Mouse (Mus musculus): ENCODE results near the gene Thada. TPM values are rescaled to one million over a fixed set of nuclear protein-coding genes. Genes with fewer than 3 reads are reported as not detected.

Thada gene
- polyA plus RNA-seq, 1 experiment from 2014 or later: 2.3 TPM

DNA sequence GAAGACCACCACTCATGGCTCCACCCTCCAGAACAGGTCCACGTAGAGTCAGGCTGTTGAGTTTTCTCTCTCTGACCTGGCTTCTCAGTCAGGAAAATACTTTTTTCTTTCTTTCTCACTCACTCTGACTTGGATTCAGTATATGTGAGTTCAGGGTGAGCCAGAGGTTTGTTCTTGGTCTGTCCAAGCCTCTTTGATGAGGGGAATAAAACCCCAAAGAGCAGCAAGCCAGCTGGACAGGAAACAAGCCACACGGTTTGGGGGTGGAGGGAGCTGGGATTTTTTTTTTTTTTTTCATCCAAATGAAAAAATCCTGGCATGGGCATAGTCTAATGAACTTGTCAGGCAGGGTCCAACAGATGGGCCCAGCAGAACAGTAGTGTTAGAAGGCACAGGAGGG is 210.2 kb downstream of the Thada start:
- Histone ChIP-seq H3K9ac (replicated peaks; ENCODE audit: low read depth) (no peak overlapping the region), H3K27me3 (replicated peaks; ENCODE audit: insufficient read depth, low read length) (no peaks in the 10 kb centered on the region), H3K9me3 (ENCODE audit: low read length) (no peaks in the 10 kb centered on the region), H3K4me1 (ENCODE audit: insufficient read depth, low read depth, low read length) (peaks cover 8% of the 10 kb centered on the region; the same call in 1 of the 2 replicates), H3K4me3 (ENCODE audit: low read depth, low read length) (no peak overlapping the region), H3K27ac (ENCODE audit: low read length) (no peak overlapping the region), H3K36me3 (ENCODE audit: insufficient read depth, low read length) (no peaks in the 10 kb centered on the region), H3K4me2 (replicated peaks; ENCODE audit: low read depth, low read length) (no peak overlapping the region)
- TF ChIP-seq CTCF (IDR thresholded peaks at IDR 0.05): no peak
- TF ChIP-seq EP300 (IDR thresholded peaks at IDR 0.05): no peak
- no peak for DNase-seq (ENCODE audit: low spot score)
- WGBS: 27% methylated on average over 2 of the region's 2 CpGs
- peak; percentile 25; the same call in 1 of the 2 replicates for ATAC-seq

DNA sequence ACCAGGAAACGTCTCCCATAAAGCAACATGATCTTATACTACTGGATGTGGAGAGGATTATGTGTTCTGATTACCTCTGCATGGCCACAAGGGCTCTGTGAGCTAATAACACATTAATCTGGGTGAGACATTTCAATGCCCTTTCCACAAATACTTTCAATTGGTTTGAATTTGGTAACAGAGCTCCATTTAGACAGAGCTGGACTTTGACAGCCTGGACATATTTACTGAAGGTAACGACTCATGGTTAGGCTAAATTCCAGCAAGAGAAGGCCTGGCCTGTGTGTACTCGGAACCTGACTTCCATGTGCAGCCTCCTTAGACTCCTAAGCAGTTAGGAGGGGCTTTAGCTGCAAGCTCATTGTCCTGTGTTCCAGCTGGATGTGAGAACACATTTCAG is 214.6 kb downstream of the Thada start:
- Histone ChIP-seq H3K9ac (replicated peaks; ENCODE audit: low read depth) (no peak overlapping the region), H3K36me3 (ENCODE audit: insufficient read depth, low read length) (no peaks in the 10 kb centered on the region; the same call in 1 of the 2 replicates), H3K27me3 (replicated peaks; ENCODE audit: insufficient read depth, low read length) (no peaks in the 10 kb centered on the region), H3K4me1 (ENCODE audit: insufficient read depth, low read depth, low read length) (peaks cover 8% of the 10 kb centered on the region; the same call in 1 of the 2 replicates), H3K4me3 (ENCODE audit: low read depth, low read length) (no peak overlapping the region), H3K27ac (ENCODE audit: low read length) (no peak overlapping the region), H3K9me3 (ENCODE audit: low read length) (no peaks in the 10 kb centered on the region), H3K4me2 (replicated peaks; ENCODE audit: low read depth, low read length) (no peak overlapping the region)
- WGBS: 70% methylated on average over 3 of the region's 3 CpGs
- no peak for ATAC-seq
- DNase-seq (ENCODE audit: low spot score): no peak
- no peak for TF ChIP-seq EP300 (IDR thresholded peaks at IDR 0.05)
- TF ChIP-seq CTCF (IDR thresholded peaks at IDR 0.05): no peak

DNA sequence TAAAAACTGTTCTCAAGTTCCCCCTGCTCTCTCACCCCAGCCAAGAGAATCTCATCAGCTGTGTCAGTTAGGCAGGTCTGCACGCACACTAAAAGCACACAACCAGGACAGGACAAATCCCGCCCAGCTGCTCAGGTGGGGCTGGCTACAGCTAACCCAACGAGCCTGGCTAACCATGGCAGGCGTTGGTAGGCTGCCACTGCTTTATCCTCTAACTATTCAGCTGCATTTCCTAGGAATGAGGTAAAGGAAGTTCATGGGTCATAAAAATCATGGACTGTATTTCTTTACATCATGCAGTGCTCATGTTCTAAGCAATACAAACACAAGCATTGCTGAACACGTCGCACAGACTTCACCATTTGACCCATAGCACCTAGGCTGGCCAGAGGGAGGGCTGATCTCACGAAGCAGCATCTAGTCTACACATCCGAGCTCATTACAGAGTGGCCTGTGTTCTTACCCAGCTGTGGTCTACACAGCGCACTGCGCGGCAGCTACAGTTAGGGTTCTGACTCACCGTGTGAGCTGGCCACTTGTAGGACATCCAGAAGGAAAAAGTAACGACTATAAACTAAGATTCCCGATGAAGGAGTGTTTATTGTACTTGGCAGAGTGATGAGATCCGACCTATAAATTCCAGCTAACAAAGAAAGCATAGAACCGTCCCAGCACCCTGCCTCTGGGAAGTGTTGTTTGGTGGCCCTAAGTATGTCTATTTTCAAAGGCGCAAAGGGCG is 221.7 kb downstream of the Thada start:
- no peaks in the 10 kb centered on the region for H3K4me1 ChIP-seq (ENCODE audit: insufficient read depth, low read depth, low read length)
- ATAC-seq: no peak
- H3K27me3 ChIP-seq (replicated peaks; ENCODE audit: insufficient read depth, low read length): no peaks in the 10 kb centered on the region
- no peak overlapping the region for H3K27ac ChIP-seq (ENCODE audit: low read length)
- H3K36me3 ChIP-seq (ENCODE audit: insufficient read depth, low read length): no peaks in the 10 kb centered on the region
- DNase-seq (ENCODE audit: low spot score): no peak
- no peak overlapping the region for H3K4me3 ChIP-seq (ENCODE audit: low read depth, low read length)
- no peaks in the 10 kb centered on the region for H3K9me3 ChIP-seq (ENCODE audit: low read length)
- 60% methylated on average over 18 of the region's 18 CpGs for WGBS
- H3K9ac ChIP-seq (replicated peaks; ENCODE audit: low read depth): no peak overlapping the region
- TF ChIP-seq EP300 (IDR thresholded peaks at IDR 0.05): no peak
- H3K4me2 ChIP-seq (replicated peaks; ENCODE audit: low read depth, low read length): no peak overlapping the region

DNA sequence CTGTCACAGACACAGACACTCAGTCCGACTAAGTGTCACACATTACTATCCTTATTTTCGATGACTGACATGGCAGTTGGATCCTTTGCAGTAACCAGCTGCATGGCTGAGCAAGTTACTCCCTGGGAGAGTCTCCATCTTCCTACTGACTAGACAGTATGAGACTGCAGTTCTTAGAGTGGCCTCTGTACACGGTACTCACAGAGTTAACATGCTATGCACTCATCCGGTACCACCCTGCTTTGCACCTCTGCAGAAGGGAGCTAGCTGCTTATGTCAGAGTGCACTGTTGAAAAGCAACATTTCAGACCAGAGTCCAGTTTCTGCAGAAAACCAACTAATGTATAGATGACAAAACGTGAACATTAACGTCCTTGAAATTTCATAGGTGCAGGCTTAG is 222.2 kb downstream of the Thada start:
- Histone ChIP-seq H3K27me3 (replicated peaks; ENCODE audit: insufficient read depth, low read length) (no peaks in the 10 kb centered on the region), H3K4me2 (replicated peaks; ENCODE audit: low read depth, low read length) (no peak overlapping the region), H3K9ac (replicated peaks; ENCODE audit: low read depth) (no peak overlapping the region), H3K36me3 (ENCODE audit: insufficient read depth, low read length) (no peaks in the 10 kb centered on the region), H3K4me3 (ENCODE audit: low read depth, low read length) (no peak overlapping the region), H3K4me1 (ENCODE audit: insufficient read depth, low read depth, low read length) (no peaks in the 10 kb centered on the region), H3K27ac (ENCODE audit: low read length) (no peak overlapping the region), H3K9me3 (ENCODE audit: low read length) (no peaks in the 10 kb centered on the region)
- DNase-seq (ENCODE audit: low spot score) (no peak), ATAC-seq (no peak)
- 51% methylated on average over 6 of the region's 6 CpGs for WGBS
- no peak for TF ChIP-seq CTCF (IDR thresholded peaks at IDR 0.05)
- no peak for TF ChIP-seq EP300 (IDR thresholded peaks at IDR 0.05)

DNA sequence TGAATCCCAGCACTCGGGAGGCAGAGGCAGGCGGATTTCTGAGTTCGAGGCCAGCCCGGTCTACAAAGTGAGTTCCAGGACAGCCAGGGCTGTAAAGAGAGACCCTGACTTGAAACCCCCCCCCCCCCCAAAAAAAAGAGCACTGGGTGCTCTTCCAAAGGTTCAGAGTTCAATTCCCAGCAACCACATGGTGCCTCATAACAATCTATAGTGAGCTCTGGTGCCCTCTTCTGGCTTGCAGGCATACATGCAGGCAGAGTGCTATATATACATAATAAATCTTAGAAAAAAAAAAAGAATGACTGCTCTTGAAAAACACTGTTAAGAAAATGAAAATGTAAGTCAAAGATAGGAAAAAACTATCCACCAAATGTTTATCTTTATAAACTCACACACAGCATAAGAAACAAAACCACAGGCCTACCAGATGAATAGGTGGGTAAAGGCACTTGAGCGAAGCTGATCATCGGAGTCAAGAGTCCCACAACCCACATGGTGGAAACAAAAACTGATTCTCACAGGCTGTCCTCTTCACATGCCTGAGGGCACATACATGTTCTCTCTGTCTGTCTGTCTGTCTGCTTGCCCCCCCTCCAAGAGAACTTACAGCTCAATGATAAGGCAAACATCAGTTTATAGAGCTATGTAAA is 224.6 kb downstream of the Thada start:
- H3K36me3 ChIP-seq (ENCODE audit: insufficient read depth, low read length): no peaks in the 10 kb centered on the region
- no peak overlapping the region for H3K4me2 ChIP-seq (replicated peaks; ENCODE audit: low read depth, low read length)
- no peak overlapping the region for H3K27ac ChIP-seq (ENCODE audit: low read length)
- no peak for ATAC-seq
- no peak for DNase-seq (ENCODE audit: low spot score)
- peaks cover 2% of the 10 kb centered on the region; the same call in 1 of the 2 replicates for H3K4me1 ChIP-seq (ENCODE audit: insufficient read depth, low read depth, low read length)
- TF ChIP-seq CTCF (IDR thresholded peaks at IDR 0.05) (peak; percentile 34), EP300 (IDR thresholded peaks at IDR 0.05) (no peak)
- no peak overlapping the region for H3K9ac ChIP-seq (replicated peaks; ENCODE audit: low read depth)
- H3K27me3 ChIP-seq (replicated peaks; ENCODE audit: insufficient read depth, low read length): no peaks in the 10 kb centered on the region
- H3K9me3 ChIP-seq (ENCODE audit: low read length): no peaks in the 10 kb centered on the region
- no peak overlapping the region for H3K4me3 ChIP-seq (ENCODE audit: low read depth, low read length)
- 96% methylated on average over 6 of the region's 6 CpGs for WGBS

DNA sequence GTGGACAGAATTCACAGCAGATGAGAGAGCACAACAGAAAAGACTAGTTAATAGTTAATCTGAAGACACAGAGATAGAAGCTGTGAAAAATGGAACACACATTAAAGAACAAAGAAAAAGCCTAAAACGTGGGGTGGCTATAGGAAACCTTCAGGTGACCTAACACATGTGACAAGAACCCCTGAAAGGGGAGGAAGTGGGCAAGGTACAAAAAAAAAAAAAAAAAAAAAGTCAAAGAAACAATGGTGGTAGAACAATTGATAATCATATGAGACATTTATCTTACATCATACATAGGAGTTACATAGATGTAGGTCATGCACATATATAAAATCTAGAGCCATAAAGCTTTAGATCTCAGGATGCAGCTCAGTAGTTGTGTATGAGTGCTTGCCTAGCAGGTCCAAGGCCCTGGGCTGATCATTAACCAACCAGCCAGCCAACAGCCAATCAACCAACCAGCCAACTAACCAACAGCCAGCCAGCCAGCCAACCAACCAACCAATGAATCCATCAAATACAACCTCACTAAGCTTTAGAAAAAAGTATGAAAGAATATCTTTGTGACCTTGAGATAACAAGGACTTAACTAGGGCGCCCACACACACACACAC is 226.2 kb downstream of the Thada start:
- Histone ChIP-seq H3K4me2 (replicated peaks; ENCODE audit: low read depth, low read length) (no peak overlapping the region), H3K27ac (ENCODE audit: low read length) (no peak overlapping the region), H3K4me3 (ENCODE audit: low read depth, low read length) (no peak overlapping the region), H3K36me3 (ENCODE audit: insufficient read depth, low read length) (no peaks in the 10 kb centered on the region), H3K4me1 (ENCODE audit: insufficient read depth, low read depth, low read length) (peaks cover 2% of the 10 kb centered on the region; the same call in 1 of the 2 replicates), H3K27me3 (replicated peaks; ENCODE audit: insufficient read depth, low read length) (no peaks in the 10 kb centered on the region), H3K9me3 (ENCODE audit: low read length) (no peaks in the 10 kb centered on the region), H3K9ac (replicated peaks; ENCODE audit: low read depth) (no peak overlapping the region)
- ATAC-seq: no peak
- TF ChIP-seq CTCF (IDR thresholded peaks at IDR 0.05) (no peak), EP300 (IDR thresholded peaks at IDR 0.05) (no peak)
- no peak for DNase-seq (ENCODE audit: low spot score)
- 79% methylated on average over 2 of the region's 2 CpGs for WGBS
